Mouse (Mus musculus) hindbrain, embryonic 15.5 days (tissue): ENCODE measurements around the gene Nrf1. TPM values are rescaled to one million over a fixed set of nuclear protein-coding genes. Genes with fewer than 3 reads are reported as not detected.

Source experiments
- ATAC-seq: fragments of 200-750 bp; cut with Nextera tagmentation; 2 replicates; pipeline ENCODE4 v1.8.0; 2017; ENCODE audit warnings: low read depth, moderate number of reproducible peaks, moderate TSS enrichment; ENCODE audit not compliant: low FRiP score
- H3K27ac ChIP-seq: fragments of 300-500 bp; sonication (generic); replicated peaks from 2 replicates; pipeline ENCODE4 v1.5.1; 2015; ENCODE audit warnings: mild to moderate bottlenecking, inconsistent platforms
- H3K27me3 ChIP-seq: fragments of 300-500 bp; sonication (generic); 2 replicates; pipeline ENCODE4 v1.6.1; 2015; ENCODE audit warnings: control low read depth, inconsistent platforms
- H3K36me3 ChIP-seq: fragments of 300-500 bp; sonication (generic); 2 replicates; pipeline ENCODE4 v1.6.1; 2015; ENCODE audit warnings: control low read depth, inconsistent platforms
- H3K4me1 ChIP-seq: fragments of 300-500 bp; sonication (generic); replicated peaks from 2 replicates; pipeline ENCODE4 v1.6.1; 2015; ENCODE audit warnings: control low read depth, inconsistent platforms
- H3K4me2 ChIP-seq: fragments of 300-500 bp; sonication (generic); 2 replicates; pipeline ENCODE4 v1.6.1; 2015; ENCODE audit warnings: moderate library complexity, mild to moderate bottlenecking, inconsistent platforms
- H3K4me3 ChIP-seq: fragments of 300-500 bp; sonication (generic); 2 replicates; pipeline ENCODE4 v1.5.1; 2015; ENCODE audit warnings: mild to moderate bottlenecking, inconsistent platforms
- H3K9ac ChIP-seq: fragments of 300-500 bp; sonication (generic); 2 replicates; pipeline ENCODE4 v1.6.1; 2015; ENCODE audit warnings: inconsistent platforms
- H3K9me3 ChIP-seq: fragments of 300-500 bp; sonication (generic); 2 replicates; pipeline ENCODE4 v1.6.1; 2016; ENCODE audit warnings: control low read depth, inconsistent platforms
- WGBS: fragments of 180-500 bp; shearing (Covaris S2); methylation state at CpG from one replicate; pipeline ENCODE4 v1.1.7; 2015; 5-methylcytosine and 5-hydroxymethylcytosine counted together
- microRNA counts: library from miRNA; unstranded; fragments of <30 nt; microRNA quantifications from one replicate; lab custom pipeline; 2016
- microRNA-seq: library from miRNA; unstranded; fragments of <30 nt; microRNA quantifications from one replicate; pipeline ENCODE4, GENCODE M21; 2016
- polyA plus RNA-seq: library from polyadenylated mRNA; unstranded; fragments of >200 nt; fragmentation: Nextera tagmentation; extraction: Ambion mirVana; gene quantifications from 2 replicates; pipeline ENCODE4 v1.2.1, GENCODE M21; 2015

Nrf1 gene
- polyA plus RNA-seq, 1 experiment from 2014 or later, result 36.5 TPM

- H3K9me3 ChIP-seq, result no peaks in the 10 kb centered on the region
- ATAC-seq, result no peak
- H3K9ac ChIP-seq, result no peak overlapping the region
- H3K36me3 ChIP-seq, result no peaks in the 10 kb centered on the region
- H3K27me3 ChIP-seq, result peaks cover 27% of the 10 kb centered on the region
- 83% methylated on average over 4 of the region's 4 CpGs for WGBS
- H3K4me1 ChIP-seq, result peaks cover 4% of the 10 kb centered on the region; the same call in 1 of the 2 replicates
- no peak overlapping the region for H3K4me3 ChIP-seq
- no peak overlapping the region for H3K4me2 ChIP-seq
- no peak overlapping the region for H3K27ac ChIP-seq
These were observed 135.8 kb downstream of the Nrf1 start for GRCm38 (mm10) chr6:30183624-30184023.

- no peaks in the 10 kb centered on the region for H3K27me3 ChIP-seq
- no peaks in the 10 kb centered on the region for H3K36me3 ChIP-seq
- no peak overlapping the region for H3K27ac ChIP-seq
- no peak for ATAC-seq
- no peak overlapping the region for H3K9ac ChIP-seq
- H3K9me3 ChIP-seq, result no peaks in the 10 kb centered on the region
- H3K4me3 ChIP-seq, result no peak overlapping the region
- WGBS, result 77% methylated on average over 11 of the region's 11 CpGs
- no peaks in the 10 kb centered on the region for H3K4me1 ChIP-seq
- no peak overlapping the region for H3K4me2 ChIP-seq
These were observed 147.9 kb downstream of the Nrf1 start for GRCm38 (mm10) chr6:30195656-30196055.

GRCm38 (mm10) chr6:30196143-30196542 lies 148.4 kb downstream of the Nrf1 start:
- no peaks in the 10 kb centered on the region for H3K36me3 ChIP-seq
- no peaks in the 10 kb centered on the region for H3K9me3 ChIP-seq
- H3K4me3 ChIP-seq, result no peak overlapping the region
- H3K9ac ChIP-seq, result no peak overlapping the region
- H3K27ac ChIP-seq, result no peak overlapping the region
- no peak for ATAC-seq
- no peak overlapping the region for H3K4me2 ChIP-seq
- H3K4me1 ChIP-seq, result no peaks in the 10 kb centered on the region
- no peaks in the 10 kb centered on the region for H3K27me3 ChIP-seq
- WGBS, result 65% methylated on average over 8 of the region's 8 CpGs

MicroRNAs within 50 kb of the gene (microRNA counts, 519-probe panel; counts per million panel counts)
- 1,775 counts per million, percentile 13 among the panel's probes with 10 or more counts for microRNA mmu-miR-182 (lab: Ali Mortazavi, UCI)
- 3,122 counts per million, percentile 62 among the panel's probes with 10 or more counts for microRNA mmu-miR-183 (lab: Ali Mortazavi, UCI)
- 3,639 counts per million, percentile 75 among the panel's probes with 10 or more counts for microRNA mmu-miR-96 (lab: Ali Mortazavi, UCI)

Small RNA genes within 50 kb of the gene (microRNA-seq; reads per million reads assigned to microRNA genes)
- gene Mir182 (3,245 reads per million, percentile 88 among the genes with 10 or more reads in this experiment), gene Mir183 (2,554 reads per million, percentile 85 among the genes with 10 or more reads in this experiment), gene Mir96 (713 reads per million, percentile 75 among the genes with 10 or more reads in this experiment)

Other genes with a start within 250 kb of the Nrf1 start
- gene Strip2, start 131.0 kb upstream of the Nrf1 start, polyA plus RNA-seq, result 5.1 and 5.7 TPM in 2 replicates